Mouse (Mus musculus) cerebellum, postnatal 10 days (tissue): ENCODE results near the gene Gipc3.

Experiments used
- DNase-seq, 2 experiments: peaks; one replicate each; pipeline ENCODE4 v3.0.0; 2021; ENCODE audit warnings: mixed read lengths in 2 of 2

Gipc3 gene

GRCm38 (mm10) chr10:81342686-81343505 lies at the start of gene Gipc3:
Gipc3 (minus strand) TSS chr10:81343266.
- no peak for DNase-seq

GRCm38 (mm10) chr10:81392781-81393185 lies 49.7 kb upstream of the Gipc3 start, which contains the start of gene Smim24:
Smim24 (plus strand) TSS chr10:81393051.
- peak in 1 of 2 experiments; percentile 35 for DNase-seq

GRCm38 (mm10) chr10:81392270-81392669 lies 49.2 kb upstream of the Gipc3 start:
- peak in 1 of 2 experiments; percentile 2 for DNase-seq

- DNase-seq, result peak in 1 of 2 experiments; percentile 20
These were observed 47.6 kb upstream of the Gipc3 start for GRCm38 (mm10) chr10:81390678-81390965.

GRCm38 (mm10) chr10:81389801-81390677 lies 47.0 kb upstream of the Gipc3 start:
- DNase-seq, result peak; percentile 88

- DNase-seq, result peak; percentile 48 to 59
These were observed 46.3 kb upstream of the Gipc3 start for GRCm38 (mm10) chr10:81389373-81389772.

GRCm38 (mm10) chr10:81388505-81389055 lies 45.5 kb upstream of the Gipc3 start, which contains the start of gene Gm48552:
Gm48552 (plus strand) TSS chr10:81389005.
- no peak for DNase-seq

GRCm38 (mm10) chr10:81387716-81388115 lies 44.6 kb upstream of the Gipc3 start:
- peak; percentile 66 for DNase-seq

- peak; percentile 13 to 55 for DNase-seq
These were observed 42.7 kb upstream of the Gipc3 start for GRCm38 (mm10) chr10:81385603-81386306.

GRCm38 (mm10) chr10:81384605-81384982 lies 41.5 kb upstream of the Gipc3 start:
- DNase-seq, result no peak

GRCm38 (mm10) chr10:81383802-81384604 lies 40.9 kb upstream of the Gipc3 start, which contains the start of the genes Dohh and Gm48551:
Dohh (plus strand) TSS chr10:81384428.
Gm48551 (plus strand) TSS chr10:81384466.
- peak; percentile 100 for DNase-seq

GRCm38 (mm10) chr10:81382039-81382438 lies 39.0 kb upstream of the Gipc3 start:
- peak in 1 of 2 experiments; percentile 52 for DNase-seq

GRCm38 (mm10) chr10:81379809-81380378 lies 36.8 kb upstream of the Gipc3 start:
- no peak for DNase-seq

- no peak for DNase-seq
These were observed 36.1 kb upstream of the Gipc3 start for GRCm38 (mm10) chr10:81379183-81379553.

- DNase-seq, result peak; percentile 100
These were observed 35.6 kb upstream of the Gipc3 start for GRCm38 (mm10) chr10:81378553-81379182.

- DNase-seq, result no peak
These were observed 34.9 kb upstream of the Gipc3 start, which contains the start of gene Fzr1 for GRCm38 (mm10) chr10:81377793-81378552. Fzr1 (minus strand) TSS chr10:81378516.

GRCm38 (mm10) chr10:81377362-81377664 lies 34.2 kb upstream of the Gipc3 start:
- peak in 1 of 2 experiments; percentile 4 for DNase-seq

- peak in 1 of 2 experiments; percentile 39 for DNase-seq
These were observed 33.7 kb upstream of the Gipc3 start for GRCm38 (mm10) chr10:81376561-81377361.

- no peak for DNase-seq
These were observed 32.3 kb upstream of the Gipc3 start for GRCm38 (mm10) chr10:81375322-81375721.
